Mouse (Mus musculus): ENCODE measurements around the gene Gga2.

- TF ChIP-seq CTCF (IDR thresholded peaks at IDR 0.05; ENCODE audit: insufficient read depth, low read depth, low read length) = no peak
- TF ChIP-seq POLR2A (IDR thresholded peaks at IDR 0.05; ENCODE audit: insufficient read depth, low read depth, low read length) = no peak
These were observed 2.0 kb downstream of the Gga2 start for GRCm38 (mm10) chr7:122018978-122019377.
